Mouse (Mus musculus) forebrain, embryonic 15.5 days (tissue): ENCODE measurements around the gene Depp1. TPM values are rescaled to one million over a fixed set of nuclear protein-coding genes. Genes with fewer than 3 reads are reported as not detected.
A peak's percentile ranks its signal among the peaks of the same experiment; 100 is the strongest.

ENCODE experiments used
- ATAC-seq: fragments of 200-750 bp; cut with Nextera tagmentation; replicated peaks from 2 replicates; pipeline ENCODE4 v1.8.0; 2017; ENCODE audit warnings: mild to moderate bottlenecking, moderate TSS enrichment, moderate library complexity
- H3K27ac ChIP-seq: fragments of 300-500 bp; sonication (generic); replicated peaks from 2 replicates; pipeline ENCODE4 v1.5.1; 2015; ENCODE audit warnings: mild to moderate bottlenecking, inconsistent platforms
- H3K27me3 ChIP-seq: fragments of 300-500 bp; sonication (generic); 2 replicates; pipeline ENCODE4 v1.6.1; 2015; ENCODE audit warnings: inconsistent platforms
- H3K36me3 ChIP-seq: fragments of 300-500 bp; sonication (generic); 2 replicates; pipeline ENCODE4 v1.6.1; 2015; ENCODE audit warnings: mild to moderate bottlenecking, inconsistent platforms
- H3K4me1 ChIP-seq: fragments of 300-500 bp; sonication (generic); 2 replicates; pipeline ENCODE4 v1.6.1; 2015; ENCODE audit warnings: inconsistent platforms
- H3K4me2 ChIP-seq: fragments of 300-500 bp; sonication (generic); replicated peaks from 2 replicates; pipeline ENCODE4 v1.6.1; 2015; ENCODE audit warnings: mild to moderate bottlenecking, inconsistent platforms
- H3K4me3 ChIP-seq: fragments of 300-500 bp; sonication (generic); 2 replicates; pipeline ENCODE4 v1.5.1; 2015; ENCODE audit warnings: mild to moderate bottlenecking, inconsistent platforms
- H3K9ac ChIP-seq: fragments of 300-500 bp; sonication (generic); replicated peaks from 2 replicates; pipeline ENCODE4 v1.6.1; 2015; ENCODE audit warnings: mild to moderate bottlenecking, inconsistent platforms
- H3K9me3 ChIP-seq: fragments of 300-500 bp; sonication (generic); 2 replicates; pipeline ENCODE4 v1.6.1; 2016; ENCODE audit warnings: inconsistent platforms
- WGBS: fragments of 180-500 bp; shearing (Covaris S2); methylation state at CpG from one replicate; pipeline ENCODE4 v1.1.7; 2015; ENCODE audit warnings: mixed read lengths; 5-methylcytosine and 5-hydroxymethylcytosine counted together
- polyA plus RNA-seq: library from polyadenylated mRNA; unstranded; fragments of >200 nt; fragmentation: Nextera tagmentation; extraction: Ambion mirVana; gene quantifications from 2 replicates; pipeline ENCODE4 v1.2.1, GENCODE M21; 2015

The Depp1 gene
- polyA plus RNA-seq, 1 experiment from 2014 or later, result 7.2 TPM

- H3K4me3 ChIP-seq, result no peak overlapping the region
- no peaks in the 10 kb centered on the region for H3K27me3 ChIP-seq
- H3K9me3 ChIP-seq, result no peaks in the 10 kb centered on the region
- WGBS, result 75% methylated on average over 10 of the region's 10 CpGs
- H3K36me3 ChIP-seq, result no peaks in the 10 kb centered on the region
- no peak overlapping the region for H3K9ac ChIP-seq
- no peak overlapping the region for H3K27ac ChIP-seq
- no peaks in the 10 kb centered on the region for H3K4me1 ChIP-seq
- ATAC-seq, result 0 out of 2 replicates have a peak, but pooled peaks have one; percentile 16
- no peak overlapping the region for H3K4me2 ChIP-seq
Measured at GRCm38 (mm10) chr6:116635251-116636180, 14.9 kb upstream of the Depp1 start.

DNA sequence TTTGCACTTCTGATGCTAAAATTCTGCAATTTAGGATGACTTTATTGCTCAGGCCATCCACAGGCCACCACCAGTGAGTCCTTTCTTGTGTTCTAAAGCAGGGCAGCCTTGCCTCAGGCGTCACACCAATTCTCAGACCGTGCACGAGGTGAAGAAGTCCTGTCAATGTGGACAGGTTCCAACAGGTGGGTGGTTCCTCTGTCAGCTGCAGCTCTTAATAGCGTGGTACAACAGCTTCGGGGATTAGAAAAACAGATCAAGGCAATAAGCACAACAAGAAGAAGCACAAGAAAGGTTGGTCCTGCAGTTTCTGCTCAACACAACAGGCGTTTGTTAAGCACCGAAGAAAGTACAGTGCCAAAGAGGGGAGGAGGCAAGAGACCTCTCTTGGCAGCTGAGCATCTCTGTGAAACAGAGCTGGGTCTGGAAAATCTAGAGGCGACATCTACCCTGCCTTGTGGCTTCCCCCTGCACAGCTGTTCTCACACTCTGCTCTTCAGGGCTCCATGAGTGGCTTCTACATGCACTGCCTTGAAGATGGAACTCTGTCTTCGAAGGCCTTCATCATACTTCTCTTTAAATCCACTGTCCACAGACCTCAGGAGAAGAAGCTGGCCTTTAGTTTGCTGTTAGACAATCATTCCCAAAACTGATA, 13.7 kb upstream of the Depp1 start:
- Histone ChIP-seq H3K4me3 (no peak overlapping the region), H3K4me2 (no peak overlapping the region), H3K36me3 (no peaks in the 10 kb centered on the region), H3K27ac (no peak overlapping the region), H3K9ac (no peak overlapping the region), H3K27me3 (no peaks in the 10 kb centered on the region), H3K9me3 (no peaks in the 10 kb centered on the region), H3K4me1 (no peaks in the 10 kb centered on the region)
- no peak for ATAC-seq
- WGBS, result 88% methylated on average over 9 of the region's 9 CpGs

GRCm38 (mm10) chr6:116637496-116637895, 12.9 kb upstream of the Depp1 start:
- H3K27ac ChIP-seq, result no peak overlapping the region
- H3K4me1 ChIP-seq, result no peaks in the 10 kb centered on the region
- no peaks in the 10 kb centered on the region for H3K27me3 ChIP-seq
- no peak overlapping the region for H3K4me3 ChIP-seq
- 90% methylated on average over 5 of the region's 5 CpGs for WGBS
- H3K9ac ChIP-seq, result no peak overlapping the region
- ATAC-seq, result no peak
- no peaks in the 10 kb centered on the region for H3K36me3 ChIP-seq
- no peaks in the 10 kb centered on the region for H3K9me3 ChIP-seq
- no peak overlapping the region for H3K4me2 ChIP-seq

DNA sequence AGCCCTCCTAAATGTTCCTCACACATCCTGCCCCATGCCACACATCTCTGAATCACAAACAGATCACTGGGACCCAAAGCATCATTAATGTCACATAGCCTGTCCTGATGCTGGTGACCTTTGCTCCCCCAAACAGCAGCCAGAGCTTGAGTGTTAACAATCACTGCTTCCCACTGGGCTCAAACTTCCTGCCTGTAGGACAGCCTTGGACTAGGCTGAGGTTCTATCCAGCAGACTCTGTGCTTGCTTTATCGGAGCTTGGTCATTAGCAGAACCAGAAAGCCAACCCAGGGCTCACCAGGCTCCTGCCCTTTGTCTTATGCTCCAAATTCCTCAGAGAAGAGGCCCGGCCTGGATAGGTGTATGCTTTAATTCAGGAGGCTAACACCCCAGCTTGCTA, 11.5 kb upstream of the Depp1 start:
- Histone ChIP-seq H3K36me3 (no peaks in the 10 kb centered on the region), H3K9ac (no peak overlapping the region), H3K27me3 (no peaks in the 10 kb centered on the region), H3K4me2 (no peak overlapping the region), H3K4me3 (no peak overlapping the region), H3K27ac (no peak overlapping the region), H3K4me1 (no peaks in the 10 kb centered on the region), H3K9me3 (no peaks in the 10 kb centered on the region)
- 83% methylated on average over 2 of the region's 2 CpGs for WGBS
- ATAC-seq, result no peak

DNA sequence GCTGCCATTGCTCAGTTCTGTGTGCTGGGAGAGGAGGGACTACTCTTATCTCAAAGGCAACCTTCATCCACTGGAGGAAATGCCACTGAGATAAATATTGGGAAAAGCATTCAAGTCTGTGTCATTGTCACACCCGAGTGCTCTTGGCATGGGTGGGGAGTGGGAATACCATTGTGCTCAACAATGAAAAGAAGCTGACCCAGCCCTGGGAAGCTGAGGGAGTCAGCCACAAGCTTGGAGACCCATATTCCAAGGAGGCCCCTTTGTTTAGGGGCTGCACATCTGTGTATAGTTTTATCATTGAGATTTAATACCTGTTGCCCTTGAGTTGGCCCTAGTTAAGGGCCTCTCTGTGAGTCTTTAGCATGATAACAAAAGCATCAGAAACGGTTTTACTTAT, 10.7 kb upstream of the Depp1 start:
- no peak for ATAC-seq
- no peak overlapping the region for H3K27ac ChIP-seq
- H3K9ac ChIP-seq, result no peak overlapping the region
- H3K4me3 ChIP-seq, result no peak overlapping the region
- no peak overlapping the region for H3K4me2 ChIP-seq
- H3K9me3 ChIP-seq, result no peaks in the 10 kb centered on the region
- H3K4me1 ChIP-seq, result no peaks in the 10 kb centered on the region
- 70% methylated on average over 2 of the region's 2 CpGs for WGBS
- no peaks in the 10 kb centered on the region for H3K27me3 ChIP-seq
- no peaks in the 10 kb centered on the region for H3K36me3 ChIP-seq

DNA sequence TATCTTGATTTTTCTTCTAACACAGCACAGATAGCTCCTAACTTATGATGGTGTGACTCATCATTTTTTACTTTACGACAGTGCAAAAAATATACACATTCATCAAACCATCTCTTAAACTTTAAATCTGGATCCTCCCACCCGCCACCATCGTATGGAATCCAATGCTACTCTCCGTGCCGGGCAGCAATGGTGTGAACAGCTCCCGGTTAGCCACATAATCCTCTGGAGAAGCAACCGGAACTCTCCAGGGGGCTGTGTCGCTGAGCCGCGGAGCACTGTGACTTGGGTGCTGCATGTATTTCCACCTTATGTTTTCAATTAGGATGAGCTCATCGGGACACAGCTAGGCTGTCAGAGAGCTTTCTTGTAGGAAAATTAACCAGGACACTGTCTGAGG, 7.5 kb upstream of the Depp1 start:
- H3K9me3 ChIP-seq, result no peaks in the 10 kb centered on the region
- H3K9ac ChIP-seq, result no peak overlapping the region
- H3K36me3 ChIP-seq, result no peaks in the 10 kb centered on the region
- WGBS, result 91% methylated on average over 11 of the region's 11 CpGs
- ATAC-seq, result no peak
- H3K4me1 ChIP-seq, result no peaks in the 10 kb centered on the region
- H3K4me2 ChIP-seq, result no peak overlapping the region
- no peak overlapping the region for H3K27ac ChIP-seq
- H3K27me3 ChIP-seq, result no peaks in the 10 kb centered on the region
- no peak overlapping the region for H3K4me3 ChIP-seq

- no peak overlapping the region for H3K4me2 ChIP-seq
- ATAC-seq, result no peak
- H3K4me3 ChIP-seq, result no peak overlapping the region
- WGBS, result 77% methylated on average over 4 of the region's 4 CpGs
- H3K27ac ChIP-seq, result no peak overlapping the region
- H3K27me3 ChIP-seq, result no peaks in the 10 kb centered on the region
- H3K9ac ChIP-seq, result no peak overlapping the region
- H3K36me3 ChIP-seq, result no peaks in the 10 kb centered on the region
- H3K9me3 ChIP-seq, result no peaks in the 10 kb centered on the region
- H3K4me1 ChIP-seq, result no peaks in the 10 kb centered on the region
Measured at GRCm38 (mm10) chr6:116643881-116644280, 6.5 kb upstream of the Depp1 start.

- 62% methylated on average over 3 of the region's 3 CpGs for WGBS
- H3K27me3 ChIP-seq, result no peaks in the 10 kb centered on the region
- H3K9ac ChIP-seq, result no peak overlapping the region
- H3K4me2 ChIP-seq, result no peak overlapping the region
- no peak overlapping the region for H3K4me3 ChIP-seq
- H3K36me3 ChIP-seq, result no peaks in the 10 kb centered on the region
- H3K27ac ChIP-seq, result no peak overlapping the region
- no peaks in the 10 kb centered on the region for H3K4me1 ChIP-seq
- no peaks in the 10 kb centered on the region for H3K9me3 ChIP-seq
- ATAC-seq, result no peak
Measured at GRCm38 (mm10) chr6:116644335-116644734, 6.1 kb upstream of the Depp1 start.

DNA sequence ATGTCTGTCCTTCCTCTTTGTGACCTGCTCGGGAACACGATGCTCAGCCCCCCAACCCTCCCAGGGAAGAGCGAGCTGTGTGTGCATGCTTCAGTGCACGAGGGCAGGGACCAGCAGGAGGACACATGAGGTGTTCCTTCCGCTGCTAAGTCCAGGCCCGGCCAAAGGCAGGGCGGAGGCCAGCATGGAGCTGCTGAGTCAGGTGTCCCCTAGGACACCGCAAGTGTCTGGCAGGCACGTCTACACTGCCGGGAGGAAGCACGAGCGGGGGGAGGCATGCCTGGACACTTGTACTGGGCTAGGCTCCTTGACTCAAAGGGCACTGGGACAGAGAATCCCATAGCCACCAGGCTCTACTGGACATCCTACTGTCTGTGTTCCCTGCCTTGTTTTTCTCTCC, 2.6 kb upstream of the Depp1 start:
- Histone ChIP-seq H3K27ac (no peak overlapping the region), H3K4me3 (no peak overlapping the region), H3K4me1 (no peaks in the 10 kb centered on the region), H3K9ac (no peak overlapping the region), H3K27me3 (no peaks in the 10 kb centered on the region), H3K4me2 (no peak overlapping the region), H3K36me3 (no peaks in the 10 kb centered on the region), H3K9me3 (no peaks in the 10 kb centered on the region)
- 84% methylated on average over 12 of the region's 12 CpGs for WGBS
- ATAC-seq, result no peak

GRCm38 (mm10) chr6:116649811-116650210, 598 bp upstream of the Depp1 start:
- Histone ChIP-seq H3K27me3 (no peaks in the 10 kb centered on the region), H3K36me3 (no peaks in the 10 kb centered on the region), H3K4me2 (no peak overlapping the region), H3K4me1 (no peaks in the 10 kb centered on the region), H3K27ac (no peak overlapping the region), H3K9ac (no peak overlapping the region), H3K4me3 (no peak overlapping the region), H3K9me3 (no peaks in the 10 kb centered on the region)
- ATAC-seq, result no peak
- 93% methylated on average over 7 of the region's 7 CpGs for WGBS

GRCm38 (mm10) chr6:116651437-116652118, 1.2 kb downstream of the Depp1 start:
- no peaks in the 10 kb centered on the region for H3K27me3 ChIP-seq
- no peak for ATAC-seq
- no peak overlapping the region for H3K4me2 ChIP-seq
- H3K9me3 ChIP-seq, result no peaks in the 10 kb centered on the region
- no peak overlapping the region for H3K27ac ChIP-seq
- H3K36me3 ChIP-seq, result no peaks in the 10 kb centered on the region
- H3K9ac ChIP-seq, result no peak overlapping the region
- H3K4me3 ChIP-seq, result no peak overlapping the region
- 82% methylated on average over 20 of the region's 20 CpGs for WGBS
- no peaks in the 10 kb centered on the region for H3K4me1 ChIP-seq

DNA sequence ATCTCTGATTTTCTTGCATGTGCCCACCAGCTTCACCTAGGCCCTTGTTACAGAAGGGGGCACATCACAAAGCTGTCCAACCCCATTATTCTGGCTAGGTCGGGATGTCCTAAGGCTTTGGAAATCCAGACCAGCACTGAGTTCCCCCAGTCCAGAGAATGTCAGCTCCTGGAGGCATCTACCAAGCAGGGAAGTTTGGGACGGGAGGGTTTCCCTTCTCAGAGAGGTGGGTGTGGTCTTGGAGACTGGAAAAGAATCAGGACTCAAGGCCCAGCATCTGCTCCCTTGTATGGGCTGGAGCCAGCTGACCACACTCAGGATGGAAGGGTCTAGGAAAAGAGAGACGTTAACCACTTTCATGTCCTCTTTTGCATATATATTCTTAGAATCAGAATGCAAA, 2.8 kb downstream of the Depp1 start:
- Histone ChIP-seq H3K27me3 (no peaks in the 10 kb centered on the region), H3K9me3 (no peaks in the 10 kb centered on the region), H3K9ac (no peak overlapping the region), H3K36me3 (no peaks in the 10 kb centered on the region), H3K4me2 (no peak overlapping the region), H3K4me1 (no peaks in the 10 kb centered on the region), H3K4me3 (no peak overlapping the region), H3K27ac (no peak overlapping the region)
- no peak for ATAC-seq
- WGBS, result 75% methylated on average over 3 of the region's 3 CpGs
